Mouse (Mus musculus): Measurements from ENCODE around the gene Apbb2.

GRCm38 (mm10) chr5:66475824-66476223 is 142.8 kb downstream of the Apbb2 start:
- no peak for TF ChIP-seq POLR2A (IDR thresholded peaks at IDR 0.05; ENCODE audit: borderline replicate concordance, extremely low read depth, insufficient read depth, insufficient read length, poor library complexity, severe bottlenecking)
- no peak for TF ChIP-seq CTCF (IDR thresholded peaks at IDR 0.05; ENCODE audit: borderline replicate concordance, extremely low read depth, insufficient read depth, insufficient read length)
